Comparison of ENCODE assay signal across 11 mouse cellular contexts in genomic region chr3:86936254-86936836, GRCm38 (mm10). TPM values are rescaled to one million over a fixed set of nuclear protein-coding genes. Genes with fewer than 3 reads are reported as not detected.
DNase-seq lines count a peak whose midpoint lies in the region; ATAC-seq lines count a peak whose summit lies in the region.
"Had no signal": no experiment of that assay in that cellular context is flagged by ENCODE, and none has a peak within 500 bp of the region (broad histone marks: within the 10 kb centered on the region; RNA-seq: fewer than 3 reads in every experiment).

No protein-coding gene starts in this region.

- H3K9me3 ChIP-seq in hindbrain, embryonic 11.5 days (ENCODE audit: control insufficient read depth, low read length): no peaks in the 10 kb centered on the region
- H3K9me3 ChIP-seq: heart, embryonic 10.5 days; liver, embryonic 12.5 days had no signal

- H3K4me3 ChIP-seq in hindbrain, embryonic 11.5 days (ENCODE audit: low read depth, low read length): no peak overlapping the region
- H3K4me3 ChIP-seq: heart, embryonic 10.5 days; liver, embryonic 12.5 days had no signal

- peak; percentile 84 for ATAC-seq in hindbrain, embryonic 11.5 days (ENCODE audit: low FRiP score)
- ATAC-seq in monocyte, adult 5-6 weeks (replicated peaks; ENCODE audit: insufficient number of reproducible peaks, low FRiP score, low TSS enrichment, poor library complexity, severe bottlenecking): no peak
- ATAC-seq: liver, embryonic 12.5 days had no signal

- DNase-seq in heart, adult 11 months: peak; percentile 14
- no peak for DNase-seq in heart, postnatal 25 days (ENCODE audit: low spot score)
- peak; percentile 51 for DNase-seq in hindbrain, embryonic 11.5 days (ENCODE audit: low spot score)
- DNase-seq in left cerebral cortex, postnatal 25 days (ENCODE audit: low spot score in 2 of 2): peak; percentile 28 to 48
- DNase-seq in right cerebral cortex, postnatal 14 days: peak; percentile 42
- no peak for DNase-seq in urinary bladder, adult 18-20 months (ENCODE audit: low spot score in 2 of 2)
- DNase-seq in T-cell, adult 2 months (ENCODE audit: low spot score): no peak
- DNase-seq: adrenal gland, adult 2 months had no signal

- no peak overlapping the region for H3K4me2 ChIP-seq in hindbrain, embryonic 11.5 days (replicated peaks; ENCODE audit: low read depth, low read length)
- H3K4me2 ChIP-seq: liver, embryonic 12.5 days had no signal

- H3K36me3 ChIP-seq in hindbrain, embryonic 11.5 days (ENCODE audit: control insufficient read depth, insufficient read depth, low read length): no peaks in the 10 kb centered on the region
- H3K36me3 ChIP-seq: heart, embryonic 10.5 days; liver, embryonic 12.5 days had no signal

- 11% methylated on average over 2 of the region's 2 CpGs for WGBS in hindbrain, embryonic 11.5 days

- no peaks in the 10 kb centered on the region for H3K27me3 ChIP-seq in hindbrain, embryonic 11.5 days (ENCODE audit: control insufficient read depth, insufficient read depth, low read length)
- H3K27me3 ChIP-seq: liver, embryonic 12.5 days had no signal

- no peaks in the 10 kb centered on the region for H3K4me1 ChIP-seq in hindbrain, embryonic 11.5 days (replicated peaks; ENCODE audit: control insufficient read depth, insufficient read depth, low read length)
- H3K4me1 ChIP-seq: heart, embryonic 10.5 days; liver, embryonic 12.5 days had no signal

- H3K27ac ChIP-seq in hindbrain, embryonic 11.5 days (ENCODE audit: low read depth, low read length): 0 out of 2 replicates have a peak overlapping the region, but pooled peaks have one; percentile 2
- H3K27ac ChIP-seq: heart, embryonic 10.5 days; liver, embryonic 12.5 days had no signal

- H3K9ac ChIP-seq in hindbrain, embryonic 11.5 days (ENCODE audit: low read depth, low read length): no peak overlapping the region
- H3K9ac ChIP-seq: liver, embryonic 12.5 days had no signal

- intact Hi-C loops in heart, postnatal 25 days (cut with DNase I): no loop called here
- intact Hi-C loops in left cerebral cortex, postnatal 25 days (cut with DNase I): no loop called here

RNA-seq across cellular contexts. Expression of gene Dclk2, which starts 15.7 kb away (rescaled TPM):
- total RNA-seq in heart, postnatal 25 days (2021): 1 to 10 TPM in 1 of 2 experiments, under 1 TPM in 1; 0.75 to 1.5 TPM
- polyA plus RNA-seq in hindbrain, embryonic 11.5 days (2014; fragmentation: Nextera tagmentation; extraction: Ambion mirVana): 25.9 and 32.5 TPM in 2 replicates
- 10 to 100 TPM; 59.2 to 62.0 TPM for total RNA-seq in left cerebral cortex, postnatal 25 days (2021)
- 0.43 to 3.5 TPM (median 1.6 TPM) in 3 replicates for total RNA-seq in monocyte, adult 5-6 weeks (2017)

Comparison
In these comparisons a context has a peak if more than half of its experiments do, and no peak if none do; other contexts are left out.
1. DNase-seq: peak in heart, adult 11 months (single experiment), hindbrain, embryonic 11.5 days (single experiment), left cerebral cortex, postnatal 25 days (2 of 2) and right cerebral cortex, postnatal 14 days (single experiment); none in heart, postnatal 25 days (single experiment), urinary bladder, adult 18-20 months (0 of 2) and T-cell, adult 2 months (single experiment).
2. RNA of gene Dclk2, which starts 15.7 kb away (total RNA-seq): 59.2 to 62.0 TPM in left cerebral cortex, postnatal 25 days; 0.43 to 3.5 TPM in monocyte, adult 5-6 weeks and 0.75 to 1.5 TPM in heart, postnatal 25 days; every median in the first group is over 10 times any median in the second.